Mouse (Mus musculus) cerebellum, adult 9-11 months (tissue): ENCODE measurements around the gene Cd59a.

Experiments
- DNase-seq: peaks from one replicate; pipeline ENCODE4 v3.0.0; 2022

Cd59a gene

GRCm38 (mm10) chr2:104144004-104144403, 48.4 kb downstream of the Cd59a start:
- DNase-seq = no peak

- no peak for DNase-seq
Measured at GRCm38 (mm10) chr2:104145983-104146382, 50.4 kb downstream of the Cd59a start.

- DNase-seq = no peak
Measured at GRCm38 (mm10) chr2:104147910-104148561, 52.4 kb downstream of the Cd59a start.

DNA sequence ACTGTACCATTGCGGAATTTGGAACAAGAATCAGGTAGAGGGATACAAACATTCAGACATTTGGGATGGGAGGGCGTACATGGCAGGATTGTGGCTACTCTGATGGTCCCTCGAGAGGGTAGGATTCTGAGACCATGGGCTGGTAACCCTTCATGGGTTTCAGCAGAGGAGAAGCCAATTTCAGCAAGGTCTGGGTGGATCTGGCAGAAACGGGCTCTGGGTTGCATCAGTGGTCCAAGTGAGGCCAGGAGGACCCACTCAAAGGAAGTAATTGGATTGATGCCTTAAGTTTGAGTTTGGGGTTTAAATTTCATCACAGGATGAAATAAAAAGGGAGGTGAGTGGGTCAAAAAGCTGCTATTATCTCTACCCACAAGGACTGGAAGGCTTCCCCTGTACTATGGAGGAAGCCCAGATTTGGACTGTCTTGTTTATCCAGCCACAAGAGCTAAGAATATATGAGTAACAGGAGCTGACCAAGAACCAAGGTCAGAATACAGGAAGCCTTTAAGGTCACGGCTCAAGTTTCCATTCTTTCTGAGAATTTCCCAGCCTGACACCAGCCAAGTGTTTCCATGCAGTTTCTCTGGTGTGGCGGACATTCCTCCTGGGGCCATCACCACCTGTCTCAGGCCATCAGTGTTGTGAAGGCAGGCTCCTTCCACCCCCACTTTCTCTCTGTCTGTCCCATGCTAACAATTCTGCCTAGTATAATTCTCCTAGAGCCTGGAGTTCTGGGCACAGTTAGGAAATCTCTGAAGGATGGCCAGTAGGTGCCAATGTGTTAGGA, 55.2 kb downstream of the Cd59a start:
- DNase-seq = peak; percentile 43

DNA sequence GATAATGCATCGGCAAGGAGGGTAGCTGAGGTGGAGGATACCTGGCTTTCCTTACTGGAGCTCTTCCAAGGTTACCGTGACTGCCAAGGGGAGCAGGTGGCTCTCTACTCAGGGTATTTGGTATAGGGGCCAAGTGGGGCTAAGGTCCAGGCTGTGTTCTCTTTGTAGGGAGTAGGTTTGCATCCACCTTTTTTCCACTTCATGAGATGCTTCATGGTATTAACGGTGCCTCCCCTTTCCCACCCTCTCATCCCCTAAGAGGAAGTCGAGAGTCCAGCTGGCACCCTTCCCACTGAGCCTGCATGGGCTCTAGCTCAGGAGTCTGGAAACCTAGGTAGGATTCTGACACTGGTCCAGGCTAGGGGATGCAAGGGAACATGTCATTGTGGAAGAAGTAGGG, 57.7 kb downstream of the Cd59a start:
- DNase-seq = peak; percentile 93

GRCm38 (mm10) chr2:104153876-104154275, 58.3 kb downstream of the Cd59a start:
- DNase-seq = no peak

DNA sequence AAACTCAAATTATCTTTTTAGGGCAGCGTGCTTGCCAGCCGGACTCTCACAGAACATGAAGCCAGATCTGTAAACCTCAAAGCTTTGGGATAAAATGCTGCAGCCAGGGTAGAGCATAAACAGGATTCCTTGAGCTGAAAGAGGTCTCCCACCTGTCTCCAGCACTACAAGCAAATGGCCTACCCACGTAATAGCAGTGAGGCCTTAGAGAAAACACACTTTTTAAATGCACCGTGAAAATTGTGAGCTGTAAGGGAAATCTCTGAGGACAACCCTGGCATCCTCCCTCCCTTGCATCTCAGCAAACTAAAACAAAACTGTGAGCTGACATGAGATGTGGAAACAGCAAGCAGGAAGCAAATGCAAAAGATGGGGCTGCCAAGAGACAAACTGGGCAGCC, 62.2 kb downstream of the Cd59a start:
- no peak for DNase-seq

GRCm38 (mm10) chr2:104163418-104163817, 67.8 kb downstream of the Cd59a start:
- DNase-seq = no peak

- DNase-seq = no peak
Measured at GRCm38 (mm10) chr2:104163978-104164487, 68.4 kb downstream of the Cd59a start.
